Mouse (Mus musculus): ENCODE data around the gene Olfr1308. TPM values are rescaled to one million over a fixed set of nuclear protein-coding genes. Genes with fewer than 3 reads are reported as not detected.

Olfr1308 gene
- total RNA-seq (2015) (not detected in 2 replicates), total RNA-seq (2017) (not detected in 2 replicates)

DNA sequence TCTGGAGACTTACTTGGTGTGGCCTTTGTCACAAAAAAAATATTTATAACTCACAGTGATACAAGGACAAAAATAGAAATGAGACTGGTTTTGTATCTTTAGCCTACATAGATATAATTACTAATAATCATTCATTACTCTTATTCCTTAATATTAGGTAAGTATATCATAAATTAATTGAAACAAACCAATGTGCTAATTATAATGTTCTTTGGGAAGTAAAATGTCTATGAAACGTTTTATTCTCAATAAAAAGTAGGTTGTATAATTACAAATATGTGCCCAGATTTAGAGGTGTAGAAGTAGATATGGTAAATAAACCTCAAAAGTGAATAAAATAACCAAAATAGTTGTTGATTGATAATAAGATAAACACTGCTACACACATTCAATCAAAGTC, at the start of gene Olfr1308:
Gene Olfr1308, minus strand, starts transcription at position 101 of the 400 bp plus-strand sequence.
- ATAC-seq (replicated peaks; ENCODE audit: poor library complexity) = no peak

DNA sequence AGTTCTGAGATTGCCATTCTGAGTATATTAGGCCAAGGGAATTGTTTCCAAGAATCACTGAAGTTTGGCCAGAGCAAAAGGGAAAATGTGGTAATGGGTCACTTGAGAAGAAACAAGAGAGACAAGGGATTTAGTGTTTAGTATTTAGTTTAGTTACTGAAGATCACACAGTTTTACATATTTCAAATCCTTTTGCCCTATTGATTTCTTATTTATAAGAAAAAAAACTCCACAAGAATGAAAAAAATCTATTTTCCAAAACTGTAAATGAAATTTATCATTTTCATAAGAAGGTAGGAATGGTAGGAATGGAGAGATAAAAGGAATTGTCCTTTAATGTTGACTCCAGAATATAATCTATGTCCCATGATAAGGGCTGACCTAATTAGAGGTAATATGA, 47.9 kb upstream of the Olfr1308 start, which contains the start of gene Olfr1310:
Gene Olfr1310, minus strand, starts transcription at position 101 of the 400 bp plus-strand sequence.
- no peak for ATAC-seq (replicated peaks; ENCODE audit: poor library complexity)

DNA sequence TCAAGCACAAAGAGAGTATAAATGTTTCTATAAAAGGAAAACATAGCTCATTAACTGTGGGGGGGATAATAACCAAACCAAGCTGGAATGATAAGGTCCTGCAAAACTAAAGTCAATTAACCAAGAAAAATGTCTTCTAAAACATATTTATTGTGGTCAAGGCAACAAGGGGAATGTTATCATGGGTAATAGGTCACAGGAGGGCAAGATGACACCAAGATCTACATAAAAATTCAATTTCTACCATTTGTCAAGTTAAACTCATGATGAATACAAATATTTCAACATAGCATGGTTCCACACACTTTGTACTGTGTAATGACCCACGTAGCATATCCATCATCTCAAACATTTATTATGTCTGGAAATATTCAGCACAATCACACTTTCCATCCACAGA, 25.4 kb upstream of the Olfr1308 start, which contains the start of gene Olfr1309:
Gene Olfr1309, minus strand, starts transcription at position 101 of the 400 bp plus-strand sequence.
- no peak for ATAC-seq (replicated peaks; ENCODE audit: poor library complexity)

DNA sequence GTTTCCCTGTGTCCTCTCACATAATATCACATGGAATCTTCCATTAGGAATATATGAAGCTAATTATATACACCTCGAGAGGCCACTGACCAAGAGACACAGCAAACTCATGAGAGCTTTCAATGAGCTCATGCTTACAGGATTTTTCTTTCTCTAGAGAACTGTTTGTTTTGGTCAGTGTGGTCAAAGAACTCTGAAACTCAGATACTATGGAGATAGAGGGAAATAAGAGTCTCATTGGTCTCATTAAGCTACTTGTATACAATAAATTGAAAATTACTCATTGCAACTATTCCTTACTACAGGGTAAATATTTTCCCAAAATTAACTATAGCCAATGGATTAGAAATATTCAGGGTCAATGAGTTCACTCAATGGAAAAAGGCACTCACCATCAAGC, 15.4 kb downstream of the Olfr1308 start, which contains the start of gene Olfr1307:
Gene Olfr1307, minus strand, starts transcription at position 101 of the 400 bp plus-strand sequence.
- ATAC-seq (replicated peaks; ENCODE audit: poor library complexity) = no peak

DNA sequence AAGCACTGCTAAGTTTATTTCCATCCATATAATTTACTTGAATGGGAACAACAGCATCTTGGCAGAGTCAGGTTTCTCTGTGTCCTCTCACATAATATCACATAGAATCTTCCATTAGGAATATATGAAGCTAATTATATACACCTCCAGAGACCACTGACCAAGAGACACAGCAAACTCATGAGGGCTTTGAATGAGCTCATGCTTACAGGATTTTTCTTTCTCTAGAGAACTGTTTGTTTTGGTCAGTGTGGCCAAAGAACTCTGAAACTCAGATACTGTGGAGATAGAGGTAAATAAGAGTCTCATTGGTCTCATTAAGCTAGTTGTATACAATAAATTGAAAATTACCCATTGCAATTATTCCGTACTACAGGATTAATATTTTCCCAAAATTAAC, 48.6 kb downstream of the Olfr1308 start, which contains the start of gene Olfr1306:
Gene Olfr1306, minus strand, starts transcription at position 101 of the 400 bp plus-strand sequence.
- no peak for ATAC-seq (replicated peaks; ENCODE audit: poor library complexity)

Other genes with a start within 250 kb of the Olfr1308 start
- gene Olfr1301, start 213.9 kb downstream of the Olfr1308 start, total RNA-seq (2015) = not detected in 2 replicates
- gene Olfr1301, start 213.9 kb downstream of the Olfr1308 start, total RNA-seq (2017) = not detected in 2 replicates
- not detected in 2 replicates for gene Olfr1302, start 187.5 kb downstream of the Olfr1308 start, total RNA-seq (2015)
- gene Olfr1302, start 187.5 kb downstream of the Olfr1308 start, total RNA-seq (2017) = not detected in 2 replicates
- not detected in 2 replicates for gene Olfr1303, start 144.6 kb downstream of the Olfr1308 start, total RNA-seq (2015)
- gene Olfr1303, start 144.6 kb downstream of the Olfr1308 start, total RNA-seq (2017) = not detected in 2 replicates
- gene Olfr1305, start 87.8 kb downstream of the Olfr1308 start, total RNA-seq (2015) = not detected in 2 replicates
- gene Olfr1305, start 87.8 kb downstream of the Olfr1308 start, total RNA-seq (2017) = not detected in 2 replicates
- not detected in 2 replicates for gene Olfr1306, start 48.7 kb downstream of the Olfr1308 start, total RNA-seq (2015)
- gene Olfr1306, start 48.7 kb downstream of the Olfr1308 start, total RNA-seq (2017) = not detected in 2 replicates
- not detected in 2 replicates for gene Olfr1307, start 15.5 kb downstream of the Olfr1308 start, total RNA-seq (2015)
- 0.03 TPM in 1 of 2 replicates, not detected in the other for gene Olfr1307, start 15.5 kb downstream of the Olfr1308 start, total RNA-seq (2017)
- not detected in 2 replicates for gene Olfr1309, start 25.3 kb upstream of the Olfr1308 start, total RNA-seq (2015)
- gene Olfr1309, start 25.3 kb upstream of the Olfr1308 start, total RNA-seq (2017) = not detected in 2 replicates
- gene Olfr1310, start 47.8 kb upstream of the Olfr1308 start, total RNA-seq (2015) = not detected in 2 replicates
- not detected in 2 replicates for gene Olfr1310, start 47.8 kb upstream of the Olfr1308 start, total RNA-seq (2017)
- not detected in 2 replicates for gene Olfr1311, start 59.5 kb upstream of the Olfr1308 start, total RNA-seq (2015)
- not detected in 2 replicates for gene Olfr1311, start 59.5 kb upstream of the Olfr1308 start, total RNA-seq (2017)
- not detected in 2 replicates for gene Olfr1312, start 85.3 kb upstream of the Olfr1308 start, total RNA-seq (2015)
- gene Olfr1312, start 85.3 kb upstream of the Olfr1308 start, total RNA-seq (2017) = not detected in 2 replicates
- not detected in 2 replicates for gene Olfr1313, start 112.9 kb upstream of the Olfr1308 start, total RNA-seq (2015)
- gene Olfr1313, start 112.9 kb upstream of the Olfr1308 start, total RNA-seq (2017) = not detected in 2 replicates
- not detected in 2 replicates for gene Olfr1314, start 131.8 kb upstream of the Olfr1308 start, total RNA-seq (2015)
- gene Olfr1314, start 131.8 kb upstream of the Olfr1308 start, total RNA-seq (2017) = not detected in 2 replicates
- not detected in 2 replicates for gene Olfr1315-ps1, start 150.5 kb upstream of the Olfr1308 start, total RNA-seq (2015)
- gene Olfr1315-ps1, start 150.5 kb upstream of the Olfr1308 start, total RNA-seq (2017) = not detected in 2 replicates
- not detected in 2 replicates for gene Olfr1316, start 170.0 kb upstream of the Olfr1308 start, total RNA-seq (2015)
- gene Olfr1316, start 170.0 kb upstream of the Olfr1308 start, total RNA-seq (2017) = not detected in 2 replicates
- not detected in 2 replicates for gene Olfr1317, start 175.4 kb upstream of the Olfr1308 start, total RNA-seq (2015)
- gene Olfr1317, start 175.4 kb upstream of the Olfr1308 start, total RNA-seq (2017) = not detected in 2 replicates
- gene Olfr1318, start 189.3 kb upstream of the Olfr1308 start, total RNA-seq (2015) = not detected in 2 replicates
- gene Olfr1318, start 189.3 kb upstream of the Olfr1308 start, total RNA-seq (2017) = not detected in 2 replicates

Measured in megakaryocyte progenitor cell, adult 5-6 weeks (primary cell).